Mouse (Mus musculus): Measurements from ENCODE around the gene Gm12394. TPM values are rescaled to one million over a fixed set of nuclear protein-coding genes. Genes with fewer than 3 reads are reported as not detected.
"Not testable (repeated sequence)": the region's sequence is repeated elsewhere in the genome, so short reads cannot be mapped to it uniquely, and the experiment has no call there.

The Gm12394 gene
- under 1 TPM in 1 of 2 experiments, not detected in 1; 0.07 TPM for total RNA-seq (2021)

- DNase-seq; intact Hi-C loops (cut with DNase I): not testable (repeated sequence)
These were observed at the start of gene Gm12394 for GRCm38 (mm10) chr4:42856671-42857070. TSS of gene Gm12394 (minus strand) at chr4:42856771.

DNA sequence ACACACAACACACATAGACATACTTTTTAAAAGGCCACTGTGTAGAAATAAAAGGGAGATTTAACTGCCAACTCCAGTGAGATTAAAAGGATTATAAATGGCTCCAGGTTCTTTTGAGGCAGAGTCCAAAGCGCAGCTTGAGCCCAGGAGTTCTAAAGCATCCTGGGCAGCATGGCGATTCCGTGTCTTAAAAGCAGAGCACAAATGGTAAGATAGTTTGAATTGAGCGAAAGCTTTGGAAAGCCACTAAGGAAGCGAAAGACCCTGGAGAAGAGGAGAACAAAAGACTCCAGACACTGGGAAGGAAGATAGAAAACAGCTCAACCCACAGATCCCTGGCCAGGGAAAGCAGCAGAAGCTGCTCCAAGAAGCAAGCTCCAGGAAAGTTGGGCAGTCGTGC is 48.4 kb upstream of the Gm12394 start:
- no peak for DNase-seq
- intact Hi-C loops (cut with DNase I), result no loop called here

- no peak for DNase-seq
- intact Hi-C loops (cut with DNase I), result no loop called here
These were observed 48.0 kb upstream of the Gm12394 start for GRCm38 (mm10) chr4:42904523-42904922.

DNA sequence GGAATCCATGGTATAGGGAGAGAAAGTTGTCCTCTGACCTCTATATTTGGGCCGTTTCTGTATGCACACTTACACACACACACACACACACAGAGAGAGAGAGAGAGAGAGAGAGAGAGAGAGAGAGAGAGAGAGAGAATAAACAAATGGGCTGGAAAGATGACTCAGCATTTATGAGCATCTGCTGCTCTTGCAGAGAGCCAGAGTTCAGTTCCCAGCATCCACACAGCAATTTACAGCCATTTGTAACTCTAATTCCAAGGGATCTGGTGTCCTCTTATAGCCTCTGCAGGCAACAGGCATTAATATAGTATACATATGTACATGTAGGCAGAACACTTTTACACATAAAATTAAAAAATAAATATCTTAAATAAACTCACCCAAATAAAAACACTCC is 47.4 kb upstream of the Gm12394 start:
- intact Hi-C loops (cut with DNase I), result no loop called here
- no peak for DNase-seq

DNA sequence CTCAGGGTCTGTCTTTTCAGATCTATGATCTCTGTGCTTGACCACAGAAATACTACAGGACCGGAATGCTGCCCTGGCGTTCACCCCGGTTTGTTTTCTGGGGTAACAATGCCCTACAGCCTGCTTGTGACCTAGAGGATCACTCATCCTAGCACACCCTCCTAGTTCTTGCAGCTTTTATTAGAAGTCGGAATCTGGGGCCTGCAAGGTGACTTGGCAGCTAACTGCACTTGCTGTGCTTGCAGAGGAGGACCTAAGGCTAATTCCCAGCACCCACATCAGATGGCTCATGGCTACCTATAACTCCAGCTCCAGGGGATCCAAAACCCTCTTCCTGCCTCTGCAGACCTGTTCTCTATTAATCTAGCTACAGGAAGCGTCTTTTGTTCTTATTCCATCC is 46.2 kb upstream of the Gm12394 start:
- intact Hi-C loops (cut with DNase I), result no loop called here
- no peak for DNase-seq

GRCm38 (mm10) chr4:42902174-42902573 is 45.6 kb upstream of the Gm12394 start:
- intact Hi-C loops (cut with DNase I), result no loop called here
- DNase-seq, result no peak

DNA sequence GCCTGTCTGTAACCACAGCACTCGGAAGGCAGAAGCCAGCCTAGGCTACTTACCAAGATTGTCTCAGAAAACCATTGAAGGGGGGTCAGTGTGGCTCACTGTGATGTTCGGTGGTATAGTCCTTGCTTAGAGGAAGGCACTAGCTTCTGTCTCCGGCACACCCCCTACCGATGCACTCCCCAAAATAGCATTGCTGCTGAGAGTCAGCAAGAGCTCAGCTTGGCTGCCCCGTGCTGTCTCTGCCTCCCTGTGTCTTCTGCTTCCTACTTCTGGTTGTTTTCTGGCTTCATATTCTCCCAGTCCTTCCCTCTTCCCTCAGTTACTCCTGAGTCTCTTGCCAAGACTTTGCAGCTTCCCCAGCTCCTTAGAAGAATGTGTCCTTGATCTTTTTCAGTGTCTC is 44.3 kb upstream of the Gm12394 start:
- intact Hi-C loops (cut with DNase I), result no loop called here
- no peak for DNase-seq

- DNase-seq, result no peak
- intact Hi-C loops (cut with DNase I), result no loop called here
These were observed 42.3 kb upstream of the Gm12394 start for GRCm38 (mm10) chr4:42898914-42899313.

DNA sequence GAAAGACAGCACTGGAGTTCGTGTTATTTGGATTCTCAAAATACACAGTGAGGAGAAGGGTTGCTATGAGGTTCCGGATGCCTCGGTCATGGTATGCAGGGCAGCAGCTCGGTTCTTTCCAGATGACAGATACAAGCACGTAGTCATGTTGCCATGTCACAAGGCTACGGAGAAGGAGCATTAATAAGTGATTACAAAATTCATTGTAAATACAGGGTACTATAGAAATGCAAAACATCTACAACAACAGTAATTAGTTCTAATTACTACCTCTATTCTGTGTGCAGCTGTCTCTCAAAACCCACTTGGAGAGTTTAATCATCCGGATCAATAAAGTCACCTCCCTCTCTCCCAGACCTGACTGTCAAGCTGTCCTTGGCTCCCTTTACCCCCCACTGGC is 38.5 kb upstream of the Gm12394 start:
- DNase-seq, result no peak
- intact Hi-C loops (cut with DNase I), result no loop called here

GRCm38 (mm10) chr4:42891176-42891575 is 34.6 kb upstream of the Gm12394 start:
- intact Hi-C loops (cut with DNase I), result no loop called here
- no peak for DNase-seq

DNA sequence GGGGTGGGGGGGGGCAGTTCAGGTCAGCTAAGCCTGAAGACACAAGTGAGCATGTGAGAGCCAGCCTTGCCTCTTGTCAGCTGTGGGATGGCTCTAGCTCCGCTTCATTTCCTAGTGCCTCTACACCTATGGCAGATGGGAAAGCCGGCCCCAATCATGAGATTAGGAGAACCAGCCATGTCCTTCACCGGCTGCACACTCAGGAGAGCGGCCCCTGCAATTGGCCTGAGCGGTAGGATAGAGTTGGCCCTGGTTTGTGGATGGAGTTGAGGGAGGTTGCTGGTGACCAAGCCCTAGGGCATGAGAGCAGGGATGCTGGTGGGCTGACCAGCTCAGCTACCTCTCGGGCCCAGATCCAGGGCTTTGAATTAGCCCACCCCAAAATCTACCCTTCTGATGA is 32.2 kb upstream of the Gm12394 start:
- intact Hi-C loops (cut with DNase I), result no loop called here
- DNase-seq, result no peak

GRCm38 (mm10) chr4:42886926-42887325 is 30.4 kb upstream of the Gm12394 start:
- intact Hi-C loops (cut with DNase I), result no loop called here
- no peak for DNase-seq

DNA sequence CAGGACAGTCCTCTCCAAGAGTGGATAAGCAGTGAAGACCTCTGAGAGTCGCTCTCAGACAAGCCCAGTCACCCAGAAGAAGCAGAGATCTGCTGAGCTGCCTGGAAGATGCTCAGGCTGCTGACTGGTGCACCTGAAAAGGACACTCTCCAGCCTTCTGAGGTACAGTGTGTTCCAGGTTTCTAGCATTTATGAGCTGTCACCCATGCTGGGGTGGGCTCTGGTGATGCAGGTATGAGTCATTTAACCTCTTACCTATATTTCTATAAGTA is 24.0 kb upstream of the Gm12394 start:
- no peak for DNase-seq
- intact Hi-C loops (cut with DNase I), result no loop called here

- intact Hi-C loops (cut with DNase I), result no loop called here
These were observed 23.5 kb upstream of the Gm12394 start for GRCm38 (mm10) chr4:42879829-42880676.

DNA sequence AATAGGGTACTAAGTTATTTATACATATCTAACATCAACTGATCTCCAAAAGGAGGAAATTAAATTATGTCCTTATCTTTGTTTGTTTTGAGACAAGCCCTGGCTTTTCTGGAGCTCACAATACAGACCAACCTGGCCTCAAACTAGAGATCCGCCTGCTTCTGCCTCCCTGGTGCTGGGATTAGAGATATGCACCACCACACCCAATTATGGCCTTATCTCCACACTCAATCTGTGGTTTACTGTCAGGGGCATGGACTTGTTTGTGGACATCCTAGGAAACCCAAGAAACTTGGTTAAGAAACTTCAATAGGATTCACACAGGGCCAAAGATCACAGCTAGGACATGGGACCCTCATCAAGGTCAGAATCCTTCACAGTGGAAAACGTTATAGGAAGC is 21.1 kb upstream of the Gm12394 start:
- intact Hi-C loops (cut with DNase I), result loop anchor here (1.0 to 2.0 kb wide), 2 partner anchors 69 to 88 kb away; no protein-coding TSS in a partner anchor
- no peak for DNase-seq

More at GRCm38 (mm10) chr4:42879829-42880676, 23.5 kb upstream of the Gm12394 start:
- no peak for DNase-seq

- intact Hi-C loops (cut with DNase I), result loop anchor here (1.0 to 2.0 kb wide), 2 partner anchors 70 to 89 kb away; no protein-coding TSS in a partner anchor
- peak; percentile 70 to 79 for DNase-seq
These were observed 20.2 kb upstream of the Gm12394 start for GRCm38 (mm10) chr4:42876586-42877291.

- intact Hi-C loops (cut with DNase I), result no loop called here
- no peak for DNase-seq
These were observed 17.6 kb upstream of the Gm12394 start, which contains the start of gene Fam205c for GRCm38 (mm10) chr4:42874134-42874533. TSS of gene Fam205c (minus strand) at chr4:42874234.

GRCm38 (mm10) chr4:42872746-42873435 is 16.3 kb upstream of the Gm12394 start:
- DNase-seq, result peak in 1 of 2 experiments; percentile 9
- intact Hi-C loops (cut with DNase I), result no loop called here

DNA sequence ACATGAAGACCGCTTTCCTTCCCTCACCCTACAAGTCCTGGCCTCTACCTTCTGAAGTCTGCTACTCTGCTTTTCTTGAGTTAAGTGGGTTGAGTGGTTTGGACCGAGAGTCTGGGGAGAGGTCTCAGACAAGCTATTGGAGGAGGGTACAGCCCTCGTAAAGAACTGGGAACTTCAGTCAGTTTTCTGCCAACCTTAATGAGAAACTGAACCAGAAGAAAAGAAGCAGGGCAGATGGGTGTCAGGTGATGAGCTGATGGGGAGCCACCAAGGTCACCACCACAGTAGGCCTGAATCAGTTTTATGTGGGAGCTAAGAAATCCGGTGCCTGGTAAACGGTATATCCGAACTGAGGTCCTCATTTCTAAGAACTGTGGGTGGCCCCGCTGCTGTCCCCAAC is 15.6 kb upstream of the Gm12394 start:
- no peak for DNase-seq
- intact Hi-C loops (cut with DNase I), result no loop called here

- intact Hi-C loops (cut with DNase I), result no loop called here
- DNase-seq, result peak in 1 of 2 experiments; percentile 14
These were observed 14.2 kb upstream of the Gm12394 start for GRCm38 (mm10) chr4:42870748-42871147.

DNA sequence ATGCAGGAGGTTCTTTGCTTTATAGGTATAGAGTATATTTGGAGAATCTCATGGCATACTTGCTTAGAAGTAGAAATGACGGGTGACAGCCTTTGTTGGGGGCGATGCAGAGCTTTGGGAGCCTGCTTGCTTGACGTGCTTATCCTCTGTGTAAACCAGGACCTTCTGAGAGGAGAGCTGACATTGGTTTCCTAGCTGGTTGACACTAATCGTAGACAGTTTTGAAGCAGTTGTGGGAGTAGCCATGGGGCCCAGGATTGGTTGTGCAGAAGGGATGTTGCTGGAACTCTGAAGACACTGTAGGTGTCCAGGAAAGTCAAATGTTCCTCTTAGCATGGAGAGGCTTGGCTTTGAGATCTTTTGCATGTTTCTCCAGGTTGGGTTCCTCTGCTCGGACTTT is 11.6 kb upstream of the Gm12394 start:
- intact Hi-C loops (cut with DNase I), result no loop called here
- no peak for DNase-seq

Data from heart, postnatal 10 days (tissue).